Mouse (Mus musculus) limb, embryonic 11.5 days (tissue): ENCODE measurements around the gene Pir. TPM values are rescaled to one million over a fixed set of nuclear protein-coding genes. Genes with fewer than 3 reads are reported as not detected.

ENCODE experiments used
- ATAC-seq: fragments of 200-750 bp; cut with Nextera tagmentation; 2 replicates; pipeline ENCODE4 v1.8.0; 2017; ENCODE audit warnings: low read depth; ENCODE audit not compliant: insufficient number of reproducible peaks, low FRiP score, low TSS enrichment
- DNase-seq: peaks from one replicate; pipeline ENCODE4 v3.0.0-alpha.2; 2015; ENCODE audit warnings: low spot score
- H3K27ac ChIP-seq: fragments of 300-500 bp; sonication (generic); replicated peaks from 2 replicates; pipeline ENCODE4 v1.5.1; 2014; ENCODE audit warnings: low read depth, mild to moderate bottlenecking, low read length
- H3K27me3 ChIP-seq: fragments of 300-500 bp; sonication (generic); 2 replicates; pipeline ENCODE4 v1.6.1; 2014; ENCODE audit warnings: mild to moderate bottlenecking, low read length, mixed read lengths; ENCODE audit not compliant: control insufficient read depth, insufficient read depth
- H3K36me3 ChIP-seq: fragments of 300-500 bp; sonication (generic); 2 replicates; pipeline ENCODE4 v1.6.1; 2014; ENCODE audit warnings: mild to moderate bottlenecking, low read length, moderate library complexity, mixed read lengths; ENCODE audit not compliant: control insufficient read depth, insufficient read depth
- H3K4me1 ChIP-seq: fragments of 300-500 bp; sonication (generic); 2 replicates; pipeline ENCODE4 v1.6.1; 2014; ENCODE audit warnings: low read length, mixed read lengths; ENCODE audit not compliant: control insufficient read depth, insufficient read depth
- H3K4me2 ChIP-seq: fragments of 300-500 bp; sonication (generic); 2 replicates; pipeline ENCODE4 v1.6.1; 2014; ENCODE audit warnings: low read depth, mild to moderate bottlenecking, moderate library complexity; ENCODE audit not compliant: severe bottlenecking
- H3K4me3 ChIP-seq: fragments of 300-500 bp; sonication (generic); 2 replicates; pipeline ENCODE4 v1.5.1; 2014; ENCODE audit warnings: low read depth, low read length
- H3K9ac ChIP-seq: fragments of 300-500 bp; sonication (generic); 2 replicates; pipeline ENCODE4 v1.6.1; 2014; ENCODE audit warnings: mild to moderate bottlenecking, low read length
- H3K9me3 ChIP-seq: fragments of 300-500 bp; sonication (generic); 2 replicates; pipeline ENCODE4 v1.6.1; 2016; ENCODE audit warnings: low read length; ENCODE audit not compliant: control insufficient read depth
- WGBS: fragments of 180-500 bp; shearing (Covaris S2); extraction: QIAGEN DNeasy Blood & Tissue Kit; methylation state at CpG from one replicate; pipeline ENCODE4 v1.1.7; 2014; 5-methylcytosine and 5-hydroxymethylcytosine counted together
- polyA plus RNA-seq: library from polyadenylated mRNA; unstranded; fragments of >200 nt; fragmentation: Nextera tagmentation; extraction: Ambion mirVana; gene quantifications from 2 replicates; pipeline ENCODE4 v1.2.1, GENCODE M21; 2014

The Pir gene
- polyA plus RNA-seq, 1 experiment from 2014 or later: 9.5 TPM

- WGBS: 66% methylated on average over 3 of the region's 3 CpGs
- DNase-seq: no peak
- H3K4me3 ChIP-seq: no peak overlapping the region
- H3K27ac ChIP-seq: no peak overlapping the region
- H3K9me3 ChIP-seq: no peaks in the 10 kb centered on the region
- no peak for ATAC-seq
- no peaks in the 10 kb centered on the region for H3K4me1 ChIP-seq
- no peaks in the 10 kb centered on the region for H3K27me3 ChIP-seq
- H3K4me2 ChIP-seq: no peak overlapping the region
- no peak overlapping the region for H3K9ac ChIP-seq
- H3K36me3 ChIP-seq: no peaks in the 10 kb centered on the region
Measured at GRCm38 (mm10) chrX:164398456-164398855, 129.3 kb downstream of the Pir start.

GRCm38 (mm10) chrX:164405080-164405649 lies 136.0 kb downstream of the Pir start:
- H3K27me3 ChIP-seq: no peaks in the 10 kb centered on the region
- H3K4me1 ChIP-seq: no peaks in the 10 kb centered on the region
- H3K9me3 ChIP-seq: no peaks in the 10 kb centered on the region
- ATAC-seq (no peak), DNase-seq (no peak)
- H3K36me3 ChIP-seq: no peaks in the 10 kb centered on the region
- H3K9ac ChIP-seq: no peak overlapping the region
- H3K4me3 ChIP-seq: no peak overlapping the region
- no peak overlapping the region for H3K27ac ChIP-seq
- no peak overlapping the region for H3K4me2 ChIP-seq

GRCm38 (mm10) chrX:164406133-164407022 lies 137.2 kb downstream of the Pir start:
- WGBS: 65% methylated on average over 9 of the region's 9 CpGs
- no peaks in the 10 kb centered on the region for H3K36me3 ChIP-seq
- no peak overlapping the region for H3K4me2 ChIP-seq
- no peaks in the 10 kb centered on the region for H3K4me1 ChIP-seq
- H3K9me3 ChIP-seq: no peaks in the 10 kb centered on the region
- H3K9ac ChIP-seq: no peak overlapping the region
- DNase-seq: no peak
- no peak overlapping the region for H3K4me3 ChIP-seq
- no peak for ATAC-seq
- no peak overlapping the region for H3K27ac ChIP-seq
- H3K27me3 ChIP-seq: no peaks in the 10 kb centered on the region

- 83% methylated on average over 3 of the region's 3 CpGs for WGBS
Measured at GRCm38 (mm10) chrX:164408301-164408927, 139.2 kb downstream of the Pir start.

GRCm38 (mm10) chrX:164410562-164410961 lies 141.4 kb downstream of the Pir start:
- DNase-seq (no peak), ATAC-seq (no peak)
- H3K4me1 ChIP-seq: no peaks in the 10 kb centered on the region
- 81% methylated on average over 1 of the region's 1 CpGs for WGBS
- no peak overlapping the region for H3K27ac ChIP-seq
- H3K9me3 ChIP-seq: no peaks in the 10 kb centered on the region
- no peak overlapping the region for H3K4me3 ChIP-seq
- no peak overlapping the region for H3K9ac ChIP-seq
- H3K36me3 ChIP-seq: no peaks in the 10 kb centered on the region
- H3K4me2 ChIP-seq: no peak overlapping the region
- H3K27me3 ChIP-seq: 0 out of 2 replicates have a peak, but pooled peaks cover 3% of the 10 kb centered on the region

More at GRCm38 (mm10) chrX:164408301-164408927, 139.2 kb downstream of the Pir start:
- H3K4me1 ChIP-seq: no peaks in the 10 kb centered on the region
- no peaks in the 10 kb centered on the region for H3K27me3 ChIP-seq
- no peak overlapping the region for H3K4me3 ChIP-seq
- no peak overlapping the region for H3K9ac ChIP-seq
- H3K4me2 ChIP-seq: no peak overlapping the region
- no peaks in the 10 kb centered on the region for H3K36me3 ChIP-seq
- no peaks in the 10 kb centered on the region for H3K9me3 ChIP-seq
- H3K27ac ChIP-seq: no peak overlapping the region
- no peak for ATAC-seq
- no peak for DNase-seq

GRCm38 (mm10) chrX:164416803-164417202 lies 147.6 kb downstream of the Pir start:
- DNase-seq (no peak), ATAC-seq (no peak)
- peaks cover 6% of the 10 kb centered on the region; the same call in 1 of the 2 replicates for H3K27me3 ChIP-seq

GRCm38 (mm10) chrX:164418008-164418407 lies 148.8 kb downstream of the Pir start:
- no peak for DNase-seq
- H3K4me1 ChIP-seq: no peaks in the 10 kb centered on the region
- H3K9me3 ChIP-seq: no peaks in the 10 kb centered on the region
- H3K4me3 ChIP-seq: no peak overlapping the region
- no peaks in the 10 kb centered on the region for H3K36me3 ChIP-seq
- H3K27me3 ChIP-seq: peaks cover 6% of the 10 kb centered on the region; the same call in 1 of the 2 replicates
- H3K9ac ChIP-seq: no peak overlapping the region
- no peak for ATAC-seq
- H3K4me2 ChIP-seq: no peak overlapping the region
- no peak overlapping the region for H3K27ac ChIP-seq

More at GRCm38 (mm10) chrX:164416803-164417202, 147.6 kb downstream of the Pir start:
- Histone ChIP-seq H3K9me3 (no peaks in the 10 kb centered on the region), H3K9ac (no peak overlapping the region), H3K27ac (no peak overlapping the region), H3K4me1 (no peaks in the 10 kb centered on the region), H3K36me3 (no peaks in the 10 kb centered on the region), H3K4me2 (no peak overlapping the region), H3K4me3 (no peak overlapping the region)
- 74% methylated on average over 2 of the region's 2 CpGs for WGBS

GRCm38 (mm10) chrX:164419471-164419939 lies 150.3 kb downstream of the Pir start, which contains the start of gene Piga:
Gene Piga, plus strand, starts transcription at chrX:164419787.
- whole genome bisulfite sequencing: 15% methylated on average over 36 of the region's 40 CpGs
- Histone ChIP-seq H3K27ac (no peak within 1 kb of the TSS), H3K9me3 (no peaks in the 10 kb centered on the region), H3K4me1 (no peaks in the 10 kb centered on the region), H3K9ac (peak within 1 kb of the TSS; percentile 61), H3K27me3 (peaks cover 5% of the 10 kb centered on the region; the same call in 1 of the 2 replicates), H3K4me3 (peak within 1 kb of the TSS; percentile 54), H3K4me2 (peak within 1 kb of the TSS; percentile 33), H3K36me3 (no peaks in the 10 kb centered on the region)
- DNase-seq (peak; percentile 86), ATAC-seq (peak; percentile 99)
